Mouse (Mus musculus): ENCODE measurements around the gene Crk. TPM values are rescaled to one million over a fixed set of nuclear protein-coding genes. Genes with fewer than 3 reads are reported as not detected.

Gene Crk
- total RNA-seq, 1 experiment from 2014 or later: 51.4 TPM

GRCm38 (mm10) chr11:75654471-75655390, 24.3 kb upstream of the Crk start:
- ATAC-seq (replicated peaks; ENCODE audit: low read depth, poor library complexity, severe bottlenecking): no peak; the same call in 1 of the 2 replicates

GRCm38 (mm10) chr11:75655621-75656545, 23.2 kb upstream of the Crk start:
- no peak for ATAC-seq (replicated peaks; ENCODE audit: low read depth, poor library complexity, severe bottlenecking)

GRCm38 (mm10) chr11:75656621-75657590, 22.2 kb upstream of the Crk start:
- no peak for ATAC-seq (replicated peaks; ENCODE audit: low read depth, poor library complexity, severe bottlenecking)

- ATAC-seq (replicated peaks; ENCODE audit: low read depth, poor library complexity, severe bottlenecking): no peak
Observed at GRCm38 (mm10) chr11:75657841-75658240, 21.2 kb upstream of the Crk start.

- no peak for ATAC-seq (replicated peaks; ENCODE audit: low read depth, poor library complexity, severe bottlenecking)
Observed at GRCm38 (mm10) chr11:75658311-75658710, 20.7 kb upstream of the Crk start.

GRCm38 (mm10) chr11:75658996-75659750, 19.9 kb upstream of the Crk start:
- ATAC-seq (replicated peaks; ENCODE audit: low read depth, poor library complexity, severe bottlenecking): no peak

GRCm38 (mm10) chr11:75660081-75660590, 18.9 kb upstream of the Crk start:
- ATAC-seq (replicated peaks; ENCODE audit: low read depth, poor library complexity, severe bottlenecking): no peak

GRCm38 (mm10) chr11:75660941-75661800, 17.9 kb upstream of the Crk start:
- ATAC-seq (replicated peaks; ENCODE audit: low read depth, poor library complexity, severe bottlenecking): no peak

- ATAC-seq (replicated peaks; ENCODE audit: low read depth, poor library complexity, severe bottlenecking): no peak
Observed at GRCm38 (mm10) chr11:75662131-75662530, 16.9 kb upstream of the Crk start.

GRCm38 (mm10) chr11:75666296-75666695, 12.8 kb upstream of the Crk start:
- no peak for ATAC-seq (replicated peaks; ENCODE audit: low read depth, poor library complexity, severe bottlenecking)

GRCm38 (mm10) chr11:75668621-75669020, 10.4 kb upstream of the Crk start:
- ATAC-seq (replicated peaks; ENCODE audit: low read depth, poor library complexity, severe bottlenecking): peak; percentile 48

GRCm38 (mm10) chr11:75669176-75669852, 9.7 kb upstream of the Crk start:
- peak; percentile 42 for ATAC-seq (replicated peaks; ENCODE audit: low read depth, poor library complexity, severe bottlenecking)

GRCm38 (mm10) chr11:75669853-75670200, 9.2 kb upstream of the Crk start:
- ATAC-seq (replicated peaks; ENCODE audit: low read depth, poor library complexity, severe bottlenecking): peak; percentile 43

GRCm38 (mm10) chr11:75671426-75672180, 7.5 kb upstream of the Crk start:
- ATAC-seq (replicated peaks; ENCODE audit: low read depth, poor library complexity, severe bottlenecking): no peak

- no peak for ATAC-seq (replicated peaks; ENCODE audit: low read depth, poor library complexity, severe bottlenecking)
Observed at GRCm38 (mm10) chr11:75673411-75673810, 5.6 kb upstream of the Crk start.

- no peak for ATAC-seq (replicated peaks; ENCODE audit: low read depth, poor library complexity, severe bottlenecking)
Observed at GRCm38 (mm10) chr11:75674875-75675274, 4.2 kb upstream of the Crk start.

Measured in common myeloid progenitor, adult 5-6 weeks (primary cell).